Mouse (Mus musculus) inflammation-experienced regulatory T-cells, adult 6 months (primary cell): Measurements from ENCODE around the gene Vmn1r12. TPM values are rescaled to one million over a fixed set of nuclear protein-coding genes. Genes with fewer than 3 reads are reported as not detected.
"Not testable (repeated sequence)": the region's sequence is repeated elsewhere in the genome, so short reads cannot be mapped to it uniquely, and the experiment has no call there.

Experiments used
- ATAC-seq: one replicate; pipeline ENCODE4 v1.8.0; 2017
- polyA plus RNA-seq, 3 experiments: library from polyadenylated mRNA; unstranded; fragments of 100-300 nt; shearing (Covaris generic); gene quantifications; one replicate each; pipeline ENCODE4 v1.2.1; 2017

The Vmn1r12 gene
- polyA plus RNA-seq = not detected

- ATAC-seq = no peak
Measured at GRCm38 (mm10) chr6:57156619-57157018, at the start of gene Vmn1r12. Gene Vmn1r12, plus strand, starts transcription at chr6:57156919.

DNA sequence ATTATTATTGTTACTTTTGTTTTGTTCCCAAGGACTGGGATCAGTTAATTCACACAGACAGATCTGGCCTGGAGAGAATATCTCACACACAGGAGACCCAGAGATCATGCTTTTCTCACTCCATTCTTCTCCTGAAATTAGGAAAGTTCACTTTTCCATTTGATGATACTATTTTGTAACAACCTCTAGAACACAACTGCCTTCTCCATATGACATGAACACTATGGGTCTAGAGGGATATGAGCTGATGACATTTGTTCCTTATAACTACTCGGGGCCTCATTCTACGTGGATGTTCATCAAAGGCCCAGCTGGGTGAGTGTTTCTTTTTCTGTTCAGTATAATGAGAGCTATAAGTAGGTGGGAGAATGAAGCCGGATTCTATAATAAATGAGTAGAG is 47.6 kb upstream of the Vmn1r12 start, which contains the start of gene Vmn1r10:
Gene Vmn1r10, plus strand, starts transcription at position 301 of the 400 bp plus-strand sequence.
- no peak for ATAC-seq

GRCm38 (mm10) chr6:57133155-57133554 is 23.6 kb upstream of the Vmn1r12 start, which contains the start of gene Vmn1r11:
Gene Vmn1r11, plus strand, starts transcription at chr6:57133455.
- no peak for ATAC-seq

GRCm38 (mm10) chr6:57190016-57190415 is 33.3 kb downstream of the Vmn1r12 start:
- ATAC-seq = not testable (repeated sequence)

- not testable (repeated sequence) for ATAC-seq
Measured at GRCm38 (mm10) chr6:57202990-57203389, 46.3 kb downstream of the Vmn1r12 start, which contains the start of gene Vmn1r13. Gene Vmn1r13, plus strand, starts transcription at chr6:57203290.

Other genes with a start within 250 kb of the Vmn1r12 start
- gene Nt5c3, start 233.0 kb upstream of the Vmn1r12 start, polyA plus RNA-seq = 10 to 100 TPM; 55.7 to 77.7 (median 57.7) TPM
- not detected for gene Vmn1r4, start 232.9 kb upstream of the Vmn1r12 start, polyA plus RNA-seq
- not detected for gene Vmn1r5, start 186.6 kb upstream of the Vmn1r12 start, polyA plus RNA-seq
- not detected for gene Vmn1r6, start 159.7 kb upstream of the Vmn1r12 start, polyA plus RNA-seq
- not detected for gene Vmn1r7, start 131.6 kb upstream of the Vmn1r12 start, polyA plus RNA-seq
- gene Vmn1r8, start 124.6 kb upstream of the Vmn1r12 start, polyA plus RNA-seq = not detected
- gene Vmn1r9, start 90.1 kb upstream of the Vmn1r12 start, polyA plus RNA-seq = not detected
- not detected for gene Vmn1r10, start 47.5 kb upstream of the Vmn1r12 start, polyA plus RNA-seq
- gene Vmn1r11, start 23.5 kb upstream of the Vmn1r12 start, polyA plus RNA-seq = not detected
- 1 to 10 TPM in 1 of 3 experiments, under 1 TPM in 1, not detected in 1; 0.55 to 1.5 TPM for gene Vmn1r13, start 46.4 kb downstream of the Vmn1r12 start, polyA plus RNA-seq
- gene Vmn1r14, start 74.8 kb downstream of the Vmn1r12 start, polyA plus RNA-seq = under 1 TPM in 1 of 3 experiments, not detected in 2; 0.08 TPM
- under 1 TPM in 1 of 3 experiments, not detected in 2; 0.21 TPM for gene Vmn1r15, start 101.0 kb downstream of the Vmn1r12 start, polyA plus RNA-seq
- gene Vmn1r16, start 172.6 kb downstream of the Vmn1r12 start, polyA plus RNA-seq = not detected
- not detected for gene Vmn1r17, start 206.8 kb downstream of the Vmn1r12 start, polyA plus RNA-seq
- gene Vmn1r18, start 238.9 kb downstream of the Vmn1r12 start, polyA plus RNA-seq = not detected
- gene Vmn1r19, start 246.9 kb downstream of the Vmn1r12 start, polyA plus RNA-seq = not detected